Mouse (Mus musculus): Measurements from ENCODE around the gene Ptprs.

- no peak for TF ChIP-seq POLR2AphosphoS2 (IDR thresholded peaks at IDR 0.05; ENCODE audit: low read length)
- TF ChIP-seq TAL1 (IDR thresholded peaks at IDR 0.05; ENCODE audit: low read length): no peak
- no peak for TF ChIP-seq MAFK (IDR thresholded peaks at IDR 0.05; ENCODE audit: borderline replicate concordance, low read depth, low read length)
- TF ChIP-seq CTCF (IDR thresholded peaks at IDR 0.05 in 2 of 3, conservative IDR thresholded peaks at IDR 0.05 in 1 of 3; ENCODE audit: control insufficient read depth in 1 of 3, insufficient read depth in 1 of 3, low read depth in 2 of 3, low read length in 3 of 3, poor library complexity in 1 of 3, severe bottlenecking in 1 of 3): no peak
- TF ChIP-seq NRF1 (IDR thresholded peaks at IDR 0.05; ENCODE audit: insufficient read depth, low read depth, low read length, poor library complexity, severe bottlenecking): no peak
- TF ChIP-seq POLR2A (IDR thresholded peaks at IDR 0.05; ENCODE audit: control insufficient read depth in 1 of 2, insufficient read depth in 1 of 2, low read depth in 1 of 2, low read length in 2 of 2, poor library complexity in 1 of 2): no peak
- no peak for TF ChIP-seq TCF12 (IDR thresholded peaks at IDR 0.05; ENCODE audit: low read depth, low read length)
- TF ChIP-seq USF2 (IDR thresholded peaks at IDR 0.05; ENCODE audit: borderline replicate concordance in 1 of 2, insufficient read depth in 1 of 2, low read depth in 1 of 2, low read length in 2 of 2): no peak
- no peak for TF ChIP-seq EP300 (IDR thresholded peaks at IDR 0.05; ENCODE audit: low read depth in 1 of 2, low read length in 2 of 2)
- TF ChIP-seq SIN3A (IDR thresholded peaks at IDR 0.05; ENCODE audit: low read length): no peak
- TF ChIP-seq USF1 (IDR thresholded peaks at IDR 0.05; ENCODE audit: low read depth, low read length): no peak
- TF ChIP-seq HCFC1 (IDR thresholded peaks at IDR 0.05; ENCODE audit: low read depth, low read length): no peak
Observed at GRCm38 (mm10) chr17:56511707-56512090, 35.4 kb upstream of the Ptprs start.
